Mouse (Mus musculus): Measurements from ENCODE around the gene Tmppe. TPM values are rescaled to one million over a fixed set of nuclear protein-coding genes. Genes with fewer than 3 reads are reported as not detected.

Tmppe gene
- polyA plus RNA-seq, 1 experiment from 2014 or later: 4.7 TPM

- Histone ChIP-seq H3K27me3 (replicated peaks) (no peaks in the 10 kb centered on the region), H3K4me2 (no peak overlapping the region), H3K9ac (no peak overlapping the region), H3K36me3 (0 out of 2 replicates have a peak, but pooled peaks cover 2% of the 10 kb centered on the region), H3K9me3 (replicated peaks) (no peaks in the 10 kb centered on the region), H3K27ac (no peak overlapping the region), H3K4me1 (peaks cover 14% of the 10 kb centered on the region), H3K4me3 (no peak overlapping the region)
- ATAC-seq: no peak
- WGBS (ENCODE audit: insufficient replicate concordance): 78% methylated on average over 7 of the region's 7 CpGs
These were observed 50.7 kb downstream of the Tmppe start for GRCm38 (mm10) chr9:114451615-114452014.

GRCm38 (mm10) chr9:114452418-114452817 is 51.5 kb downstream of the Tmppe start:
- Histone ChIP-seq H3K36me3 (0 out of 2 replicates have a peak, but pooled peaks cover 7% of the 10 kb centered on the region), H3K4me1 (peaks cover 14% of the 10 kb centered on the region), H3K27ac (no peak overlapping the region), H3K4me3 (no peak overlapping the region), H3K4me2 (no peak overlapping the region), H3K9me3 (replicated peaks) (no peaks in the 10 kb centered on the region), H3K9ac (no peak overlapping the region), H3K27me3 (replicated peaks) (no peaks in the 10 kb centered on the region)
- whole genome bisulfite sequencing (ENCODE audit: insufficient replicate concordance): 77% methylated on average over 6 of the region's 6 CpGs
- ATAC-seq: no peak

GRCm38 (mm10) chr9:114455420-114455819 is 54.5 kb downstream of the Tmppe start:
- ATAC-seq: no peak
- no peak overlapping the region for H3K9ac ChIP-seq
- H3K4me1 ChIP-seq: no peaks in the 10 kb centered on the region
- H3K27ac ChIP-seq: no peak overlapping the region
- 79% methylated on average over 2 of the region's 2 CpGs for WGBS (ENCODE audit: insufficient replicate concordance)
- H3K4me2 ChIP-seq: no peak overlapping the region
- peaks cover 13% of the 10 kb centered on the region; the same call in 1 of the 2 replicates for H3K36me3 ChIP-seq
- no peak overlapping the region for H3K4me3 ChIP-seq
- H3K9me3 ChIP-seq (replicated peaks): no peaks in the 10 kb centered on the region
- no peaks in the 10 kb centered on the region for H3K27me3 ChIP-seq (replicated peaks)

Other genes with a start within 250 kb of the Tmppe start
- gene Bcl2a1c, start 71.0 kb upstream of the Tmppe start, polyA plus RNA-seq (2016; fragmentation: Nextera tagmentation; extraction: Ambion mirVana): not detected in 2 replicates
- 33.2 and 33.8 TPM in 2 replicates for gene Crtap, start 10.4 kb upstream of the Tmppe start, polyA plus RNA-seq (2016; fragmentation: Nextera tagmentation; extraction: Ambion mirVana)
- 16.7 and 17.7 TPM in 2 replicates for gene Glb1, start within 50 bp of the Tmppe start, polyA plus RNA-seq (2016; fragmentation: Nextera tagmentation; extraction: Ambion mirVana)
- not detected in 2 replicates for gene Ccr4, start 103.8 kb downstream of the Tmppe start, polyA plus RNA-seq (2016; fragmentation: Nextera tagmentation; extraction: Ambion mirVana)
- gene C130032M10Rik, start 114.6 kb downstream of the Tmppe start, polyA plus RNA-seq (2016; fragmentation: Nextera tagmentation; extraction: Ambion mirVana): 0.18 and 0.22 TPM in 2 replicates
- gene Trim71, start 163.3 kb downstream of the Tmppe start, polyA plus RNA-seq (2016; fragmentation: Nextera tagmentation; extraction: Ambion mirVana): 1.7 and 2.0 TPM in 2 replicates
- 35.8 and 38.9 TPM in 2 replicates for gene Cnot10, start 239.1 kb downstream of the Tmppe start, polyA plus RNA-seq (2016; fragmentation: Nextera tagmentation; extraction: Ambion mirVana)